Mouse (Mus musculus): ENCODE results near the gene Atp8b5.

- TF ChIP-seq POLR2A (IDR thresholded peaks at IDR 0.05; ENCODE audit: control insufficient read depth, extremely low read depth, insufficient read depth, low read length, poor library complexity), result no peak
- TF ChIP-seq CTCF (IDR thresholded peaks at IDR 0.05; ENCODE audit: borderline replicate concordance, control insufficient read depth, extremely low read depth, insufficient read depth, low read length, poor library complexity), result no peak
Measured at GRCm38 (mm10) chr4:43374266-43374665, 107.3 kb downstream of the Atp8b5 start.

Data from thymus, adult 2 months (tissue).